Mouse (Mus musculus): ENCODE data around the gene H60b. TPM values are rescaled to one million over a fixed set of nuclear protein-coding genes. Genes with fewer than 3 reads are reported as not detected.
"Not testable (repeated sequence)": the region's sequence is repeated elsewhere in the genome, so short reads cannot be mapped to it uniquely, and the experiment has no call there.

The H60b gene
- not detected in 2 replicates for total RNA-seq (2012; rRNA removed)
- total RNA-seq (2014; rRNA removed) = not detected in 2 replicates
- polyA plus RNA-seq (2012; ENCODE audit: insufficient read length, low read depth) = 0.25 TPM in 1 of 2 replicates, not detected in the other

DNA sequence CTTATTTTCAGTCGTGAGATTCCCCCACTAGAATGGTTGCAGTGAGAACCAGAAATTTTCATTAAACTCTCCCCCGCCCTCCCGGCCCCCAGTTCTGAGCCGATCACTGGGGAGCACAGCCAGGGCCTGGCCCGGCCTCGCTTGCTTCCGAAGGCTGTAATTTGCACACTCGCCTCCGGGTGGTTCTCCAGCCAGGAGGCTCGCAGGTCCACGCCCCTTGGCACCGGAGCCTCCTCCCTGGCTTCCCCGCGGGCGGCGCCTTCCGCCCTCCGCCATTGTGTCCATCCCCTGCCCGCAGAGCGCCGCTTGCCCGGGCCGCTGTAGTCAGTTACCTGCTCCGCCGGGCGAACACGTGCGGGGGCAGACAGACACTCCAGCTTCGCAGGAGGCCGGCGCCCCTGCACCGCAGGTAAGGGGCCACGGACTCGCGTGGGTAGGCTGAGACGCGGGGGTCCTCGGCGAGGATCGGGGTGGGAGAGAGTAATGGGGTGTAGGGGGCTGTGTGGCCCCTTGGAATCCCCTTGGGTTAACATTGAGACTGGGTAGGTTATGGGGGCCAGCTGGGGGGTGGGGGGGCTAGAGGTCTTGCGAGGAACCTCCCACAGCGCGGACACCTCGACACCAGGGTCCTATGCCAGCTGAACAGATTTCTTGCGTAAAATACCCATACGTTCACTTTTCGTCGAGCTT lies at the start of gene H60b, which contains the start of gene Raet1e:
Gene H60b (plus strand): TSS at position 277 of the 690 bp plus-strand sequence.
Gene Raet1e (plus strand): TSS at position 260 of the 690 bp plus-strand sequence.
- H3K9me3 ChIP-seq (replicated peaks; ENCODE audit: low read length); in situ Hi-C loops (cut with MboI; ENCODE audit: low pct_ligation_motif_present, low pct_unique_long_range_greater_than_20kb, low sequenced_read_pairs); H3K9ac ChIP-seq (ENCODE audit: insufficient read depth, low read depth); H3K79me2 ChIP-seq (replicated peaks; ENCODE audit: control insufficient read depth, extremely low read depth, insufficient read depth, poor library complexity, severe bottlenecking); H3K36me3 ChIP-seq (replicated peaks in 1 of 2; ENCODE audit: control insufficient read depth in 1 of 2, insufficient read depth in 1 of 2, low read length in 1 of 2); dilution Hi-C loops (cut with MboI; ENCODE audit: extremely low pct_ligation_motif_present, extremely low pct_unique_long_range_greater_than_20kb, low sequenced_read_pairs); H3K27me3 ChIP-seq (replicated peaks); H3K27ac ChIP-seq (ENCODE audit: insufficient read depth, low read depth); DNase-seq (ENCODE audit: extremely low read depth); H3K4me1 ChIP-seq (ENCODE audit: control insufficient read depth in 1 of 2, insufficient read depth in 2 of 2); H3K4me2 ChIP-seq (ENCODE audit: insufficient read depth, low read depth, poor library complexity, severe bottlenecking): not testable (repeated sequence)
- peak within 1 kb of the TSS in 1 of 3 experiments; percentile 49 for H3K4me3 ChIP-seq (replicated peaks in 1 of 3; ENCODE audit: low read depth in 2 of 3, low read length in 2 of 3, poor library complexity in 1 of 3)

DNA sequence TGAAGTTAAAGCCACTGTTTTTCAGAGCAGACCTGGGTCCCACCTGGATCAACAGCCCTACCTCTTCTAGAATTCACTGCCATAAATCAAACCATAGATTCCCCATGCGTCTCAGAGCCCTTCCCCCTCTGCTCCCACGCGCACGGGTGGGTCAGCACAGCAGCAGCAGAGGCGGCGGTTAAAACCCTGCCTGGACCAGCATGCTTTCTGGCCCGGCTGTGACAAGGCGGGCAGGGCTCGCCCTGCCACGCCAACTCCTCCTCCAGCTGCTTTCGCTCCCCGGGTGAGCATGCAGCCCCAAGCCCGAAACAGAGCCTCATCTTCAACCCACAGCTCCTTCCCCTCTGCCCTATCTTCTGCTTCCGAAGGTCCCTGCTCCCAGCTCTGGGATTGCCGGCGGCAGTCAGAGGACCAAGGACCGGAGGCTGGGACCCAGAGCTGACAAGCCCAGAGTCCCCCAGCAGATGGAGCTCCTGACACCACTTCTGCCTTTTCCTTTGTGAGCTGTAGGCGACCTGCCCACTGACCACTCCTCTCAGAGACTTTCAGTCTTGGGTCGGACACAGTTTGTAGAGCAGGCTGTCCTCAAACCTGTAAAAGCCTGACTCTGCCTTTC lies 17.6 kb upstream of the H60b start:
- Histone ChIP-seq H3K79me2 (replicated peaks; ENCODE audit: control insufficient read depth, extremely low read depth, insufficient read depth, poor library complexity, severe bottlenecking) (no peaks in the 10 kb centered on the region), H3K27me3 (replicated peaks) (no peaks in the 10 kb centered on the region), H3K27ac (ENCODE audit: insufficient read depth, low read depth) (no peak overlapping the region), H3K4me2 (ENCODE audit: insufficient read depth, low read depth, poor library complexity, severe bottlenecking) (peak overlapping the region; percentile 17; the same call in 1 of the 2 replicates), H3K9ac (ENCODE audit: insufficient read depth, low read depth) (no peak overlapping the region), H3K4me1 (ENCODE audit: control insufficient read depth in 1 of 2, insufficient read depth in 2 of 2) (peaks cover 0 to 2% of the 10 kb centered on the region in 2 experiments; a peak in 2 of 4 replicates), H3K36me3 (replicated peaks in 1 of 2; ENCODE audit: control insufficient read depth in 1 of 2, insufficient read depth in 1 of 2, low read length in 1 of 2) (peaks cover 0 to 8% of the 10 kb centered on the region in 2 experiments), H3K4me3 (replicated peaks in 1 of 3; ENCODE audit: low read depth in 2 of 3, low read length in 2 of 3, poor library complexity in 1 of 3) (no peak overlapping the region), H3K9me3 (replicated peaks; ENCODE audit: low read length) (no peaks in the 10 kb centered on the region)
- TF ChIP-seq SMC3 (IDR thresholded peaks at IDR 0.05; ENCODE audit: low read depth, low read length) (peak; percentile 87), POLR2AphosphoS2 (IDR thresholded peaks at IDR 0.05; ENCODE audit: low read depth, low read length) (no peak), RAD21 (IDR thresholded peaks at IDR 0.05; ENCODE audit: low read depth, low read length) (peak; percentile 54), IRF4 (IDR thresholded peaks at IDR 0.05; ENCODE audit: low read depth, low read length) (0 out of 2 replicates have a peak, but pooled peaks have one; percentile 15), CTCF (conservative IDR thresholded peaks at IDR 0.05 in 1 of 2, IDR thresholded peaks at IDR 0.05 in 1 of 2; ENCODE audit: low read depth in 2 of 2, low read length in 2 of 2) (peak in 1 of 2 experiments; percentile 75; a peak in 2 of 4 replicates), ZKSCAN1 (IDR thresholded peaks at IDR 0.05; ENCODE audit: borderline replicate concordance, low read depth, low read length) (no peak)
- in situ Hi-C loops (cut with MboI; ENCODE audit: low pct_ligation_motif_present, low pct_unique_long_range_greater_than_20kb, low sequenced_read_pairs) = loop anchor here (25.0 kb wide), 1 partner anchor 103 kb away; no protein-coding TSS in a partner anchor
- dilution Hi-C loops (cut with MboI; ENCODE audit: extremely low pct_ligation_motif_present, extremely low pct_unique_long_range_greater_than_20kb, low sequenced_read_pairs) = no loop called here
- DNase-seq (ENCODE audit: extremely low read depth) = peak; percentile 27

DNA sequence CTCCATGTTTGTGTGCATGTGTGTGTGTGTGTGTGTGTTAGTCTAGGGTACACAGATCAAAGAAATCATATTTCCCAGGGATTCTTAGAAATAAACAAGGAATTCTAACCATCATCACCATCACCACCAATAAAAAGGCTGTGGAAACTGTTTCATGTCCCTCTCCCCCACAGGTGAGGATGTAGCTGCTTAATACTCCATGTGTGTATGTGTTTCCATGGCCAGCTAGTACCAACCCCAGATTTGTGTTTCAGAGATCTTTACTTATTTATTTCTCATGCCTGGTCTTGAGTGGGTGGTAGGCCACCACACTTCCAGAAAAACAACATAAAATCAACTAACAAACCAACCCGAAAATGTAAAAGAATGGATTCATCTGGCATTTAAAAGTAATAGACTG lies 16.2 kb upstream of the H60b start:
- H3K4me3 ChIP-seq (replicated peaks in 1 of 3; ENCODE audit: low read depth in 2 of 3, low read length in 2 of 3, poor library complexity in 1 of 3); H3K4me1 ChIP-seq (ENCODE audit: control insufficient read depth in 1 of 2, insufficient read depth in 2 of 2); H3K79me2 ChIP-seq (replicated peaks; ENCODE audit: control insufficient read depth, extremely low read depth, insufficient read depth, poor library complexity, severe bottlenecking); H3K27ac ChIP-seq (ENCODE audit: insufficient read depth, low read depth); H3K9me3 ChIP-seq (replicated peaks; ENCODE audit: low read length); H3K4me2 ChIP-seq (ENCODE audit: insufficient read depth, low read depth, poor library complexity, severe bottlenecking); H3K27me3 ChIP-seq (replicated peaks); H3K9ac ChIP-seq (ENCODE audit: insufficient read depth, low read depth); dilution Hi-C loops (cut with MboI; ENCODE audit: extremely low pct_ligation_motif_present, extremely low pct_unique_long_range_greater_than_20kb, low sequenced_read_pairs): not testable (repeated sequence)
- H3K36me3 ChIP-seq (replicated peaks in 1 of 2; ENCODE audit: control insufficient read depth in 1 of 2, insufficient read depth in 1 of 2, low read length in 1 of 2) = peaks cover 0 to 11% of the 10 kb centered on the region in 2 experiments
- DNase-seq (ENCODE audit: extremely low read depth) = peak; percentile 79
- in situ Hi-C loops (cut with MboI; ENCODE audit: low pct_ligation_motif_present, low pct_unique_long_range_greater_than_20kb, low sequenced_read_pairs) = loop anchor here (25.0 kb wide), 1 partner anchor 105 kb away; no protein-coding TSS in a partner anchor
